Mouse (Mus musculus): ENCODE measurements around the gene Lsg1. TPM values are rescaled to one million over a fixed set of nuclear protein-coding genes. Genes with fewer than 3 reads are reported as not detected.

Lsg1 gene
- total RNA-seq, 2 experiments from 2014 or later, result 28.6 to 29.8 TPM

- intact Hi-C loops (cut with DNase I), result no loop called here
- peak; percentile 85 for DNase-seq
Measured at GRCm38 (mm10) chr16:30601046-30601832, 13.8 kb upstream of the Lsg1 start.

- intact Hi-C loops (cut with DNase I), result no loop called here
- peak; percentile 70 for DNase-seq
Measured at GRCm38 (mm10) chr16:30600431-30601045, 13.1 kb upstream of the Lsg1 start.

GRCm38 (mm10) chr16:30599491-30600268 lies 12.3 kb upstream of the Lsg1 start, which contains the start of gene Fam43a:
Fam43a (plus strand) TSS chr16:30599723.
- peak; percentile 93 for DNase-seq
- intact Hi-C loops (cut with DNase I), result loop anchor here (5.0 to 10.0 kb wide), 2 partner anchors 378 to 755 kb away; no protein-coding TSS in a partner anchor

- intact Hi-C loops (cut with DNase I), result loop anchor here (2.0 to 10.0 kb wide), 3 partner anchors 380 to 758 kb away; no protein-coding TSS in a partner anchor
- peak; percentile 95 for DNase-seq
Measured at GRCm38 (mm10) chr16:30596959-30597681, 9.7 kb upstream of the Lsg1 start.

- intact Hi-C loops (cut with DNase I), result loop anchor here (2.0 to 10.0 kb wide), 3 partner anchors 381 to 759 kb away; no protein-coding TSS in a partner anchor
- DNase-seq, result peak; percentile 70
Measured at GRCm38 (mm10) chr16:30595835-30596557, 8.6 kb upstream of the Lsg1 start.

- no peak for DNase-seq
- intact Hi-C loops (cut with DNase I), result loop anchor here (5.0 to 10.0 kb wide), 2 partner anchors 382 to 759 kb away; no protein-coding TSS in a partner anchor
Measured at GRCm38 (mm10) chr16:30595356-30595755, 8.0 kb upstream of the Lsg1 start.

GRCm38 (mm10) chr16:30591990-30592389 lies 4.6 kb upstream of the Lsg1 start:
- no peak for DNase-seq
- intact Hi-C loops (cut with DNase I), result loop anchor here (10.0 kb wide), 1 partner anchor 763 kb away; no protein-coding TSS in a partner anchor

GRCm38 (mm10) chr16:30590264-30591209 lies 3.1 kb upstream of the Lsg1 start:
- no peak for DNase-seq
- intact Hi-C loops (cut with DNase I), result loop anchor here (10.0 kb wide), 1 partner anchor 764 kb away; no protein-coding TSS in a partner anchor

GRCm38 (mm10) chr16:30586935-30587493 lies 378 bp downstream of the Lsg1 start:
- intact Hi-C loops (cut with DNase I), result no loop called here
- DNase-seq, result no peak

GRCm38 (mm10) chr16:30580765-30581164 lies 6.6 kb downstream of the Lsg1 start:
- DNase-seq, result no peak
- intact Hi-C loops (cut with DNase I), result no loop called here

- no peak for DNase-seq
Measured at GRCm38 (mm10) chr16:30576392-30576791, 11.0 kb downstream of the Lsg1 start.

GRCm38 (mm10) chr16:30575815-30576214 lies 11.6 kb downstream of the Lsg1 start:
- intact Hi-C loops (cut with DNase I), result no loop called here
- DNase-seq, result no peak

More at GRCm38 (mm10) chr16:30576392-30576791, 11.0 kb downstream of the Lsg1 start:
- intact Hi-C loops (cut with DNase I), result no loop called here

- DNase-seq, result no peak
- intact Hi-C loops (cut with DNase I), result no loop called here
Measured at GRCm38 (mm10) chr16:30572239-30572638, 15.2 kb downstream of the Lsg1 start.

GRCm38 (mm10) chr16:30571378-30571777 lies 16.0 kb downstream of the Lsg1 start:
- intact Hi-C loops (cut with DNase I), result no loop called here
- no peak for DNase-seq

GRCm38 (mm10) chr16:30570173-30570572 lies 17.2 kb downstream of the Lsg1 start:
- no peak for DNase-seq
- intact Hi-C loops (cut with DNase I), result no loop called here

- intact Hi-C loops (cut with DNase I), result no loop called here
- no peak for DNase-seq
Measured at GRCm38 (mm10) chr16:30565631-30566030, 21.8 kb downstream of the Lsg1 start.

GRCm38 (mm10) chr16:30560601-30561000 lies 26.8 kb downstream of the Lsg1 start:
- intact Hi-C loops (cut with DNase I), result no loop called here
- DNase-seq, result no peak
